Mouse (Mus musculus) frontal cortex, postnatal 25 days (tissue): ENCODE measurements around the gene Msi2.

ENCODE experiments used
- DNase-seq, 2 experiments: peaks; one replicate each; pipeline ENCODE4 v3.0.0; 2022; ENCODE audit warnings: low spot score in 2 of 2

The Msi2 gene

DNA sequence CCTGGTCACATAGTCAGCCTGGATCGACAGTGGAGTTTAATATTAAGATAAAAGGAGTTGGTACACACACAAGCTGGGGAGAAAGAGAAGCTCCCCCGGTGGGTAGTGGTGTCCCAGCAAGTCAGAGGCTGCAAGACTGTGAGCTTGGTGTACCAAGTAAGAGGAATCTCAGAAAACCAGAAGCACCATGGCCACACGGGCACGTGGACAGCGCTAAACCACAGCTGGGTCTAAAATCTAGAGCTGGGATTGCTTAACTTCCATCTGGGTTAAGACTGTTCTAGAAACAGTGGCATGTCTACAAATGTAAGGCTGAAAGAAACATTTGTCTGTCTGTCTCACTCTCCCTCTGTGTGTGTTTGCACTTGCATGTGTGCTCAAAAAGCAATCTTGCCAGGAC, 402.9 kb downstream of the Msi2 start:
- no peak for DNase-seq

DNA sequence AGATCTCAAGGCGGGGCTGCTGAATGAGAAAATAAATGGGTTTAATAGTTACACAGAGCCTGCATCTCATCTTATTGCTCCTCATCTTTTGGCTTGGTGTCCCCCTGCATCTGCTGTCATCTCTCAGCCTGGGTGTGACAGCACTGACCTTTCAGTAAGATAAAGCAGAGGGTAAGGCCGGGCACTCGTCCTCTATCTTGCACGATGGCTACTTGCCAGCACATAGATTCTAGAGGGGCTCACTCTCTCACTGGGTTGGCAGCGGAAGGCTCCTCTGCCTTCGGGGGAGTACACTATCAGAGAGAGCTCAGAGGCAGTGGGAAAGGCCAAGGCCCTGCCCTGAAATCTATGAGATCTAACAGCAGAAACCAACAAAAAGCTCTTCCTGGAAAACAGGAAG, 403.8 kb downstream of the Msi2 start:
- no peak for DNase-seq

- no peak for DNase-seq
Measured at GRCm38 (mm10) chr11:88313512-88313911, 404.8 kb downstream of the Msi2 start.

GRCm38 (mm10) chr11:88311606-88312005, 406.7 kb downstream of the Msi2 start:
- no peak for DNase-seq

DNA sequence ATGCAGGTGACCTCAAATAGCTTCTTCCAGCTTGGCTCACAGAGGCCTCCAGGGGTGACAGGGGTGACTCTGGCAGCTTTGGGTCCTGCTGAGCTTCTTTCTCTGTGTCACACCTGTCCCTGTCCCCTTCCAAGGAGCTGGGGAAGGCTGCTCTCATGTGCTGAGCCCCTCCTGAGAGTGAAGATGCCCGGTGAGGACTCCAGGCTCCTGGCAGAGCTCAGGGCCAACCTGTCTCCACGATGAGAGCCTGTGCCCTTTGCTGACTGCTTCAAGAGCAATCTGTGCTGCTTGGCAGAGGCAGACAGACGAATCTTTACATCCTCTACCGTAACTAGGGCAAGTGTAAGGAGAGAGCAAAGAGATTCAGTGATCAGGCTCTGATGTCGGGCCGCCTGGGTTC, 407.5 kb downstream of the Msi2 start:
- DNase-seq = no peak

DNA sequence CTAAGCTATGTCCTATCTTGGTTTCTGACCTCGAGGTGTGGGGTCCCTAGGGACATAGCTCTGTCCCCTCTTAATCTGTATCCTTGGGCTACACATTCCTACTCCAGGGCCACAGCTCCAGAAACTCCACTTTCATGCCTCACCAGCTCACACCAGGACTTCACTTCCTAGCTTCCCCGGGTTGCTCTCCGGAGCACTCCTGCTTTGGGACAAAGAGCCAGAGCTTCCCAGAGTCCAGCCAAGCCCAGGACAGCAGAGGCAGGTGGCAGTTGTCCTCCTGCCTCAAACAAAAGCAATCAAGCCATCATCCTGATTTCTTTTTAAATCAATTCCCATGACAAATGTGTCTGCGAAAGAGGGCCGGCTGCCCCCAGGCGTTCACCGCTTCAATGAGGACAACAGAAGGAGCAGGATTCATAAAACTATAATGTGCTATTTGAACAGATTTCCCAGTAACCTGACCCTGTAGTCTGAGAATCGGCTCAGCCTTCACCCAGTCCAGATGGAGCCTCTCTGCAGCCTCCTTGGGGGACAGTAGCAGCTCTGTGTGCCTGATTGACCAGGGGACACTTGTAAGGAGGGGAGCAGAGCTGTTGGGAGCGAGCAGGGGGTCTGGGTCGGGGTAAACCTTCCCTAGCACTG, 409.1 kb downstream of the Msi2 start:
- DNase-seq = no peak

- no peak for DNase-seq
Measured at GRCm38 (mm10) chr11:88307616-88308543, 410.4 kb downstream of the Msi2 start.

DNA sequence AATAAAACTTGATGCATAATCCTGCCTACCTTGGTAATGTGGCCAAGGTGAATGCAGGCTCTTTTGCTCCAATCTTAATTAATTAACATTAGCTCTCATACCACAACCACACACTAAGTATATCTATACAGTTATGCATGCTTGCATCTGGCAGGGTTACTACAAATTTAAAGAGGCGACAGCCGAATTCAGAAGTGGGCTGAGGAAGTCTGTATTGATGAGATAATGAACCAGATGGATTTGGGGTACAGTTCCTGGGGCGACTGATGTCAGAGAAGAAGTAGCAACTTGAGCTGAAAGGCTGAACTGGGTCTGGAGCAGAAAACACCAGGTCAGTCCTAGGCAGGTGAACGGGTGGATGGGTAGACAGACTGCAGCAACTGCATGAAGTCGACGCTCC, 412.6 kb downstream of the Msi2 start:
- DNase-seq = no peak

- no peak for DNase-seq
Measured at GRCm38 (mm10) chr11:88301619-88302018, 416.7 kb downstream of the Msi2 start.

GRCm38 (mm10) chr11:88299345-88299744, 419.0 kb downstream of the Msi2 start:
- DNase-seq = no peak

DNA sequence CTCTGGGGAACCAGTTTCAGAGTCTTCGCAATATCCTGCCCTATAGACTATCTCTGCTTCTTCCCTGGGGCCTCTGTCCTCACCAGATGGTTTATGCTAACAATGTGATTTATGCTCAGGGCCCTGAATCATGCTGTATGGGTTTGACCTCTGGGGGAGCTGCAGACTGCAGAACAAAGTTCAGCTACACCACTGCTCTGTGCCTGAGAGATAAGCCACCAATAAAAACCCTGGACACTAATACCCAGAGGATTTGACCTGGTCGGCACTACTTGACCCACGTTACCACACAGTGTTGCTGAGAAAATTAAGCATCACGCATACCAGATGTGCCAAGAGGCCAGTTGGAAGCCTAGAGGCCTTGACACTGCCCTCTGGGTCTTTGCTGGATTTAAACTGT, 420.8 kb downstream of the Msi2 start:
- DNase-seq = no peak

- no peak for DNase-seq
Measured at GRCm38 (mm10) chr11:88295298-88295697, 423.0 kb downstream of the Msi2 start.

GRCm38 (mm10) chr11:88294394-88294710, 424.0 kb downstream of the Msi2 start:
- no peak for DNase-seq

DNA sequence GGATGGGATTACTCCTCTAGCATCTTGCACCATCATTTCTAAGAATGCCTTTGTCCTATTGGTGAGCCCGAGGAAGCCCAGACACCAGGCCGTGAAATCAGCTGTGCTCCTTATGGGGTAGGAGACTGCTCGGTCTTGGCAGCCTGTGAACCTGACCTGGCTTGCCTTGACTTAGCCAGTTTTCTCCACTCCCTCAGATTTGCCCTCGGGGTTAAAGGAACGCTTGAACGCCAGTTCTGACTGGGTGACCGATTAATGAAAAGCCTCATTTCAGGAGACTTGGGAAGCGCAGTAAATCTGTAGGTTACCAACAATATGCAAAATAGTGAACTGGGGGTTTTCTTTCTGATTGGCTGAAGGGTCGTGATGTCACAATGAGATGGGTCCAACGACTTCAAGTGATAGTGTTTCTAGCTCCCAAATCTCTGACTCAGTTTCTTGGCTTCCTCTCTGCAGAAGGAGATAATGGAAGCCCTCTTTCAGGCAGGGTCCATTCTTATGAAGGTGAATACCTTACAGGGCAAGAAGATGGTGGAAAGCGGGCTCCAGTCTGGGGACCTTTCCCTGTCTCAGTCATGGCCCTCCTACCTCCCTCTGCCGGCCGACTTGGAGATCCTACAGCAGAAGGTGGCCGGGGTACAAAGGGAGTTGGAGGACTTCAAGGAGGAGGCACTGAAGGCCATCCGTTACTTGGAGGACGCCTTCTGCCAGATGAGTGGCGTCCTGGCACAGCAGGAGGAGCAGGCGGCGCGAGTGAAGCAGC, 424.5 kb downstream of the Msi2 start, which contains the start of gene Ccdc182:
Ccdc182 (plus strand) TSS at position 428 of the 763 bp plus-strand sequence.
- DNase-seq = no peak

- no peak for DNase-seq
Measured at GRCm38 (mm10) chr11:88291688-88292087, 426.6 kb downstream of the Msi2 start.

- DNase-seq = no peak
Measured at GRCm38 (mm10) chr11:88291245-88291644, 427.1 kb downstream of the Msi2 start.
